Mouse (Mus musculus): ENCODE measurements around the gene Cdh12. TPM values are rescaled to one million over a fixed set of nuclear protein-coding genes. Genes with fewer than 3 reads are reported as not detected.

Gene Cdh12
- total and polyA plus RNA-seq, 3 experiments = 0.13 to 0.16 TPM; not detected in 1

DNA sequence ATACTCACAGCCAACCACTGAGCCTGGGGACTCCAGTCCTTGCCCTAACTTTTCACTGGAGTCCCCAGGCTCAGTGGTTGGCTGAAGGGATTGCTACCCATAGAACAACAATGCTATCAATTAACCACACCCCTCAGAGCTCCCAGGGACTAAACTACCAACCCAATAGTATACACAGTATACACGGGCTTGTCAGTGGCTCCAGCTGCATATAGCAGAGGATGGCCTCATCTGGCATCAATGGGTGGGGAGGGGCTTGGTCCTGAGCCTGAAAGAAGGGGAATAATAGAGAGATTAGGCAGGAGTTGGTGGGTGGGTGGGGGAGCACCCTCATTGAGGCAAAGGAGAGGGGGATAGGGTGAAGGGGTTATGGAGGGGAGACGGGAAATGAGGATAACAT is 518.4 kb downstream of the Cdh12 start:
- in situ Hi-C loops (cut with MboI; ENCODE audit: low pct_ligation_motif_present, low pct_unique_long_range_greater_than_20kb, low sequenced_read_pairs) (no loop called here), dilution Hi-C loops (cut with MboI; ENCODE audit: extremely low pct_ligation_motif_present, extremely low pct_unique_long_range_greater_than_20kb, low sequenced_read_pairs) (no loop called here)
- Histone ChIP-seq H3K79me2 (replicated peaks; ENCODE audit: control insufficient read depth, extremely low read depth, insufficient read depth, poor library complexity, severe bottlenecking) (no peaks in the 10 kb centered on the region), H3K27me3 (replicated peaks) (no peaks in the 10 kb centered on the region), H3K4me2 (ENCODE audit: insufficient read depth, low read depth, poor library complexity, severe bottlenecking) (no peak overlapping the region), H3K9me3 (replicated peaks; ENCODE audit: low read length) (peaks cover 12% of the 10 kb centered on the region), H3K4me3 (replicated peaks in 1 of 3; ENCODE audit: low read depth in 2 of 3, low read length in 2 of 3, poor library complexity in 1 of 3) (no peak overlapping the region), H3K4me1 (ENCODE audit: control insufficient read depth in 1 of 2, insufficient read depth in 2 of 2) (no peaks in the 10 kb centered on the region; a peak in 1 of 4 replicates), H3K27ac (ENCODE audit: insufficient read depth, low read depth) (no peak overlapping the region), H3K9ac (ENCODE audit: insufficient read depth, low read depth) (no peak overlapping the region), H3K36me3 (replicated peaks in 1 of 2; ENCODE audit: control insufficient read depth in 1 of 2, insufficient read depth in 1 of 2, low read length in 1 of 2) (no peaks in the 10 kb centered on the region)
- no peak for TF ChIP-seq ZMIZ1 (IDR thresholded peaks at IDR 0.05; ENCODE audit: low read depth, low read length)
- TF ChIP-seq RAD21 (IDR thresholded peaks at IDR 0.05; ENCODE audit: low read depth, low read length) = no peak
- TF ChIP-seq USF1 (IDR thresholded peaks at IDR 0.05; ENCODE audit: low read depth, low read length) = no peak
- TF ChIP-seq TCF12 (IDR thresholded peaks at IDR 0.05; ENCODE audit: low read depth, low read length) = no peak
- no peak for TF ChIP-seq POLR2AphosphoS2 (IDR thresholded peaks at IDR 0.05; ENCODE audit: low read depth, low read length)
- TF ChIP-seq JUN (IDR thresholded peaks at IDR 0.05; ENCODE audit: insufficient read depth, low read depth, low read length) = no peak
- TF ChIP-seq USF2 (conservative IDR thresholded peaks at IDR 0.05; ENCODE audit: low read depth, low read length) = no peak
- no peak for TF ChIP-seq TBP (conservative IDR thresholded peaks at IDR 0.05; ENCODE audit: low read depth, low read length)
- no peak for TF ChIP-seq CHD2 (IDR thresholded peaks at IDR 0.05; ENCODE audit: low read length)
- TF ChIP-seq KAT2A (IDR thresholded peaks at IDR 0.05; ENCODE audit: insufficient replicate concordance, low read length) = no peak
- TF ChIP-seq ZC3H11A (IDR thresholded peaks at IDR 0.05; ENCODE audit: low read depth, low read length) = no peak
- TF ChIP-seq ZNF384 (IDR thresholded peaks at IDR 0.05; ENCODE audit: low read depth, low read length) = no peak
- no peak for TF ChIP-seq IRF4 (IDR thresholded peaks at IDR 0.05; ENCODE audit: low read depth, low read length)
- no peak for TF ChIP-seq MEF2A (IDR thresholded peaks at IDR 0.05; ENCODE audit: borderline replicate concordance, low read depth, low read length)
- DNase-seq (ENCODE audit: extremely low read depth) = no peak

DNA sequence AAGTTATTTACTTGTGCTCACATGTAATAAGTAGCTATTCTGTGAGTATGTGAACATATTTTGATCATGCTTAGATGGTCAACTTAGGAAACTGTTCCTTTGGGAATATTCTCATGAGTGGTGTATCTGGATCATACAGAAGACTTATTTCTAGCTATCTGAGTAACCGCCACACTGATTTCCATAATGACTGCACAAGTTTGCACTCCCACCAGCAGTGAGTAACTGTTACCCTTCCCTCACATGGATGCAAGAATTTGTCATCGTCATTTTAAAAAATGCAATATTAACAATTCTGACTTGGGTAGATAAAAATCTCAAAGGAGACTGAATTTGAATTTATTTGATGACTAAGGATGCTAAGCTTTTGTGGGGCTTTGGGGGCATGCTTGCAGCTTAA is 522.0 kb downstream of the Cdh12 start:
- TF ChIP-seq ZC3H11A (IDR thresholded peaks at IDR 0.05; ENCODE audit: low read depth, low read length) = no peak
- no peak for TF ChIP-seq IRF4 (IDR thresholded peaks at IDR 0.05; ENCODE audit: low read depth, low read length)
- TF ChIP-seq MEF2A (IDR thresholded peaks at IDR 0.05; ENCODE audit: borderline replicate concordance, low read depth, low read length) = no peak
- TF ChIP-seq USF2 (conservative IDR thresholded peaks at IDR 0.05; ENCODE audit: low read depth, low read length) = no peak
- TF ChIP-seq POLR2AphosphoS2 (IDR thresholded peaks at IDR 0.05; ENCODE audit: low read depth, low read length) = no peak
- TF ChIP-seq NRF1 (IDR thresholded peaks at IDR 0.05; ENCODE audit: low read depth, low read length) = no peak
- TF ChIP-seq MXI1 (IDR thresholded peaks at IDR 0.05; ENCODE audit: low read depth, low read length) = no peak
- no peak for TF ChIP-seq KAT2A (IDR thresholded peaks at IDR 0.05; ENCODE audit: insufficient replicate concordance, low read length)
- TF ChIP-seq E2F4 (IDR thresholded peaks at IDR 0.05; ENCODE audit: insufficient replicate concordance, low read depth, low read length) = no peak
- TF ChIP-seq RAD21 (IDR thresholded peaks at IDR 0.05; ENCODE audit: low read depth, low read length) = no peak
- TF ChIP-seq PAX5 (IDR thresholded peaks at IDR 0.05; ENCODE audit: low read length) = no peak
- TF ChIP-seq SMC3 (IDR thresholded peaks at IDR 0.05; ENCODE audit: low read depth, low read length) = no peak
- no peak for TF ChIP-seq NELFE (IDR thresholded peaks at IDR 0.05; ENCODE audit: low read depth, low read length)
- dilution Hi-C loops (cut with MboI; ENCODE audit: extremely low pct_ligation_motif_present, extremely low pct_unique_long_range_greater_than_20kb, low sequenced_read_pairs) = no loop called here
- H3K79me2 ChIP-seq (replicated peaks; ENCODE audit: control insufficient read depth, extremely low read depth, insufficient read depth, poor library complexity, severe bottlenecking) = no peaks in the 10 kb centered on the region
- in situ Hi-C loops (cut with MboI; ENCODE audit: low pct_ligation_motif_present, low pct_unique_long_range_greater_than_20kb, low sequenced_read_pairs) = no loop called here
- H3K27ac ChIP-seq (ENCODE audit: insufficient read depth, low read depth) = no peak overlapping the region
- no peak overlapping the region for H3K4me3 ChIP-seq (replicated peaks in 1 of 3; ENCODE audit: low read depth in 2 of 3, low read length in 2 of 3, poor library complexity in 1 of 3)
- no peaks in the 10 kb centered on the region for H3K36me3 ChIP-seq (replicated peaks in 1 of 2; ENCODE audit: control insufficient read depth in 1 of 2, insufficient read depth in 1 of 2, low read length in 1 of 2)
- no peak overlapping the region for H3K4me2 ChIP-seq (ENCODE audit: insufficient read depth, low read depth, poor library complexity, severe bottlenecking)
- H3K9ac ChIP-seq (ENCODE audit: insufficient read depth, low read depth) = no peak overlapping the region
- H3K4me1 ChIP-seq (ENCODE audit: control insufficient read depth in 1 of 2, insufficient read depth in 2 of 2) = no peaks in the 10 kb centered on the region; a peak in 1 of 4 replicates
- peak; percentile 17 for DNase-seq (ENCODE audit: extremely low read depth)
- no peaks in the 10 kb centered on the region for H3K27me3 ChIP-seq (replicated peaks)
- peaks cover 12% of the 10 kb centered on the region for H3K9me3 ChIP-seq (replicated peaks; ENCODE audit: low read length)
